Mouse (Mus musculus) kidney, postnatal 0 days (tissue): Measurements from ENCODE around the gene Rad9a. TPM values are rescaled to one million over a fixed set of nuclear protein-coding genes. Genes with fewer than 3 reads are reported as not detected.

Source experiments
- ATAC-seq: fragments of 200-750 bp; cut with Nextera tagmentation; replicated peaks from 2 replicates; pipeline ENCODE4 v1.8.0; 2017; ENCODE audit warnings: low read depth, moderate number of reproducible peaks, moderate TSS enrichment, moderate library complexity; ENCODE audit not compliant: low FRiP score
- DNase-seq: peaks from one replicate; pipeline ENCODE4 v3.0.0-alpha.2; 2016; ENCODE audit warnings: low spot score
- H3K27ac ChIP-seq: fragments of 300-500 bp; sonication (generic); 2 replicates; pipeline ENCODE4 v1.5.1; 2014; ENCODE audit warnings: mild to moderate bottlenecking
- H3K27me3 ChIP-seq: fragments of 300-500 bp; sonication (generic); 2 replicates; pipeline ENCODE4 v1.6.1; 2014; ENCODE audit warnings: low read length, mixed read lengths; ENCODE audit not compliant: insufficient read depth
- H3K36me3 ChIP-seq: fragments of 300-500 bp; sonication (generic); 2 replicates; pipeline ENCODE4 v1.6.1; 2014; ENCODE audit warnings: low read length, mixed read lengths; ENCODE audit not compliant: insufficient read depth
- H3K4me1 ChIP-seq: fragments of 300-500 bp; sonication (generic); replicated peaks from 2 replicates; pipeline ENCODE4 v1.6.1; 2014; ENCODE audit warnings: antibody characterized with exemption, low read length, mixed read lengths; ENCODE audit not compliant: insufficient read depth
- H3K4me2 ChIP-seq: fragments of 300-500 bp; sonication (generic); 2 replicates; pipeline ENCODE4 v1.6.1; 2014; ENCODE audit warnings: mild to moderate bottlenecking, low read length, moderate library complexity, mixed read lengths
- H3K4me3 ChIP-seq: fragments of 300-500 bp; sonication (generic); replicated peaks from 2 replicates; pipeline ENCODE4 v1.5.1; 2014; ENCODE audit warnings: low read depth, low read length
- H3K9ac ChIP-seq: fragments of 300-500 bp; sonication (generic); 2 replicates; pipeline ENCODE4 v1.6.1; 2014; ENCODE audit warnings: low read depth, low read length
- H3K9me3 ChIP-seq: fragments of 300-500 bp; sonication (generic); replicated peaks from 2 replicates; pipeline ENCODE4 v1.6.1; 2016; ENCODE audit warnings: low read length, inconsistent platforms, mixed read lengths
- CTCF ChIP-seq: IDR thresholded peaks from 2 replicates; pipeline ENCODE4 v1.5.1; 2016; ENCODE audit warnings: antibody characterized with exemption, low read depth, mild to moderate bottlenecking, moderate library complexity
- WGBS: fragments of 180-500 bp; shearing (Covaris S2); extraction: QIAGEN DNeasy Blood & Tissue Kit; methylation state at CpG from one replicate; pipeline ENCODE4 v1.1.7; 2014; 5-methylcytosine and 5-hydroxymethylcytosine counted together
- polyA plus RNA-seq: library from polyadenylated mRNA; unstranded; fragments of >200 nt; fragmentation: Nextera tagmentation; extraction: Ambion mirVana; gene quantifications from 2 replicates; pipeline ENCODE4 v1.2.1, GENCODE M21; 2015

The Rad9a gene
- polyA plus RNA-seq, 1 experiment from 2014 or later, result 22.8 TPM

GRCm38 (mm10) chr19:4163543-4163887, 37.9 kb downstream of the Rad9a start:
- no peak overlapping the region for H3K9ac ChIP-seq
- WGBS, result 36% methylated on average over 4 of the region's 4 CpGs
- peaks cover 4% of the 10 kb centered on the region; the same call in 1 of the 2 replicates for H3K4me1 ChIP-seq
- H3K4me3 ChIP-seq, result peak overlapping the region; percentile 73
- H3K36me3 ChIP-seq, result peaks cover 29% of the 10 kb centered on the region
- ATAC-seq (no peak), DNase-seq (no peak)
- no peak for TF ChIP-seq CTCF
- H3K4me2 ChIP-seq, result peak overlapping the region; percentile 92
- no peaks in the 10 kb centered on the region for H3K27me3 ChIP-seq
- no peaks in the 10 kb centered on the region for H3K9me3 ChIP-seq
- no peak overlapping the region for H3K27ac ChIP-seq

GRCm38 (mm10) chr19:4162646-4163542, 38.6 kb downstream of the Rad9a start, which contains the start of gene Rps6kb2:
Gene Rps6kb2 (minus strand): TSS chr19:4163354.
- Histone ChIP-seq H3K4me2 (peak within 1 kb of the TSS; percentile 92), H3K36me3 (peaks cover 34% of the 10 kb centered on the region), H3K4me3 (peak within 1 kb of the TSS; percentile 73), H3K9me3 (no peaks in the 10 kb centered on the region), H3K9ac (peak within 1 kb of the TSS; percentile 84), H3K27me3 (no peaks in the 10 kb centered on the region), H3K4me1 (peaks cover 4% of the 10 kb centered on the region; the same call in 1 of the 2 replicates), H3K27ac (peak within 1 kb of the TSS; percentile 25; the same call in 1 of the 2 replicates)
- DNase-seq (peak; percentile 98), ATAC-seq (peak; percentile 76)
- WGBS, result 6% methylated on average over 42 of the region's 42 CpGs
- no peak for TF ChIP-seq CTCF

GRCm38 (mm10) chr19:4159049-4159448, 42.4 kb downstream of the Rad9a start:
- H3K9me3 ChIP-seq, result no peaks in the 10 kb centered on the region

GRCm38 (mm10) chr19:4156771-4157170, 44.7 kb downstream of the Rad9a start:
- Histone ChIP-seq H3K4me3 (no peak overlapping the region), H3K4me2 (no peak overlapping the region), H3K9ac (no peak overlapping the region), H3K4me1 (no peaks in the 10 kb centered on the region), H3K9me3 (no peaks in the 10 kb centered on the region), H3K27me3 (no peaks in the 10 kb centered on the region), H3K36me3 (peaks cover 52% of the 10 kb centered on the region), H3K27ac (no peak overlapping the region)
- DNase-seq, result no peak
- no peak for ATAC-seq
- no peak for TF ChIP-seq CTCF
- WGBS, result 88% methylated on average over 12 of the region's 12 CpGs

More at GRCm38 (mm10) chr19:4159049-4159448, 42.4 kb downstream of the Rad9a start:
- no peak overlapping the region for H3K4me2 ChIP-seq
- no peak overlapping the region for H3K4me3 ChIP-seq
- no peak for ATAC-seq
- no peak for TF ChIP-seq CTCF
- peaks cover 4% of the 10 kb centered on the region; the same call in 1 of the 2 replicates for H3K4me1 ChIP-seq
- DNase-seq, result no peak
- no peaks in the 10 kb centered on the region for H3K27me3 ChIP-seq
- WGBS, result 94% methylated on average over 8 of the region's 8 CpGs
- no peak overlapping the region for H3K27ac ChIP-seq
- H3K36me3 ChIP-seq, result peaks cover 43% of the 10 kb centered on the region
- H3K9ac ChIP-seq, result no peak overlapping the region

- H3K4me3 ChIP-seq, result no peak overlapping the region
- 0 out of 2 replicates have a peak overlapping the region, but pooled peaks have one; percentile 25 for H3K27ac ChIP-seq
- 0 out of 2 replicates have a peak overlapping the region, but pooled peaks have one; percentile 13 for H3K9ac ChIP-seq
- H3K9me3 ChIP-seq, result no peaks in the 10 kb centered on the region
- no peak for TF ChIP-seq CTCF
- WGBS, result 57% methylated on average over 20 of the region's 20 CpGs
- no peak overlapping the region for H3K4me2 ChIP-seq
- H3K4me1 ChIP-seq, result no peaks in the 10 kb centered on the region
- H3K27me3 ChIP-seq, result no peaks in the 10 kb centered on the region
- peaks cover 49% of the 10 kb centered on the region for H3K36me3 ChIP-seq
- ATAC-seq, result no peak; the same call in 1 of the 2 replicates
- DNase-seq, result no peak
Measured at GRCm38 (mm10) chr19:4156073-4156579, 45.3 kb downstream of the Rad9a start.
